Mouse (Mus musculus) thymus, postnatal 0 days (tissue): ENCODE data around the gene Trim16. TPM values are rescaled to one million over a fixed set of nuclear protein-coding genes. Genes with fewer than 3 reads are reported as not detected.

ENCODE experiments used
- DNase-seq: peaks from one replicate; pipeline ENCODE4 v3.0.0-alpha.2; 2015; ENCODE audit warnings: low spot score
- polyA plus RNA-seq: library from polyadenylated mRNA; unstranded; fragments of >200 nt; fragmentation: Nextera tagmentation; extraction: Ambion mirVana; gene quantifications from 2 replicates; pipeline ENCODE4 v1.2.1, GENCODE M21; 2015

Trim16 gene
- 4.0 and 4.4 TPM in 2 replicates for polyA plus RNA-seq

GRCm38 (mm10) chr11:62820059-62820541, at the start of gene Trim16:
Gene Trim16 (plus strand): TSS chr11:62820231.
- DNase-seq: peak; percentile 51

- no peak for DNase-seq
These were observed 43.5 kb upstream of the Trim16 start for GRCm38 (mm10) chr11:62776510-62776909.

GRCm38 (mm10) chr11:62788935-62789616, 31.0 kb upstream of the Trim16 start, which contains the start of gene Zfp286:
Gene Zfp286 (minus strand): TSS chr11:62789462.
- peak; percentile 96 for DNase-seq

GRCm38 (mm10) chr11:62789617-62789936, 30.5 kb upstream of the Trim16 start:
- DNase-seq: no peak

GRCm38 (mm10) chr11:62804119-62804518, 15.9 kb upstream of the Trim16 start:
- no peak for DNase-seq

- DNase-seq: no peak
These were observed 12.1 kb upstream of the Trim16 start for GRCm38 (mm10) chr11:62807965-62808364.

GRCm38 (mm10) chr11:62809201-62809600, 10.8 kb upstream of the Trim16 start:
- no peak for DNase-seq

GRCm38 (mm10) chr11:62812268-62812667, 7.8 kb upstream of the Trim16 start:
- no peak for DNase-seq

- no peak for DNase-seq
These were observed 6.5 kb upstream of the Trim16 start for GRCm38 (mm10) chr11:62813497-62813896.

GRCm38 (mm10) chr11:62813970-62814624, 5.9 kb upstream of the Trim16 start:
- DNase-seq: no peak

GRCm38 (mm10) chr11:62814625-62815024, 5.4 kb upstream of the Trim16 start:
- DNase-seq: no peak

- DNase-seq: peak; percentile 17
These were observed 4.6 kb upstream of the Trim16 start for GRCm38 (mm10) chr11:62815438-62815837.

GRCm38 (mm10) chr11:62816591-62816990, 3.4 kb upstream of the Trim16 start:
- no peak for DNase-seq

GRCm38 (mm10) chr11:62819059-62819686, 858 bp upstream of the Trim16 start:
- no peak for DNase-seq

GRCm38 (mm10) chr11:62820661-62821437, 818 bp downstream of the Trim16 start:
- peak; percentile 13 for DNase-seq

GRCm38 (mm10) chr11:62821893-62822292, 1.9 kb downstream of the Trim16 start:
- no peak for DNase-seq

- no peak for DNase-seq
These were observed 4.2 kb downstream of the Trim16 start for GRCm38 (mm10) chr11:62824211-62824610.

GRCm38 (mm10) chr11:62825222-62826105, 5.4 kb downstream of the Trim16 start:
- DNase-seq: no peak

- DNase-seq: no peak
These were observed 6.2 kb downstream of the Trim16 start for GRCm38 (mm10) chr11:62826106-62826733.

GRCm38 (mm10) chr11:62827135-62827534, 7.1 kb downstream of the Trim16 start:
- no peak for DNase-seq
